Mouse (Mus musculus) bone marrow macrophage, adult 2 months (primary cell): ENCODE measurements around the gene Apobec2.

ENCODE experiments used
- CTCF ChIP-seq: IDR thresholded peaks from 2 replicates; pipeline ENCODE4 v1.5.1; 2012; ENCODE audit warnings: low read depth, mild to moderate bottlenecking, low read length, moderate library complexity
- POLR2A ChIP-seq: IDR thresholded peaks from 2 replicates; pipeline ENCODE4 v1.6.1; 2012; ENCODE audit warnings: mild to moderate bottlenecking, low read depth, low read length, borderline replicate concordance

GRCm38 (mm10) chr17:48404706-48405105 lies 28.0 kb downstream of the Apobec2 start:
- TF ChIP-seq CTCF, result no peak
- no peak for TF ChIP-seq POLR2A
